Mouse (Mus musculus) CD4-positive naive resting alpha-beta T cell, adult 76 days (primary cell): ENCODE results near the gene Best2. TPM values are rescaled to one million over a fixed set of nuclear protein-coding genes. Genes with fewer than 3 reads are reported as not detected.

Experiments used
- total RNA-seq: library from RNA; stranded (reverse); gene quantifications from one replicate; pipeline ENCODE4 v1.2.4, GENCODE M21; 2023

Gene Best2
- not detected for total RNA-seq

DNA sequence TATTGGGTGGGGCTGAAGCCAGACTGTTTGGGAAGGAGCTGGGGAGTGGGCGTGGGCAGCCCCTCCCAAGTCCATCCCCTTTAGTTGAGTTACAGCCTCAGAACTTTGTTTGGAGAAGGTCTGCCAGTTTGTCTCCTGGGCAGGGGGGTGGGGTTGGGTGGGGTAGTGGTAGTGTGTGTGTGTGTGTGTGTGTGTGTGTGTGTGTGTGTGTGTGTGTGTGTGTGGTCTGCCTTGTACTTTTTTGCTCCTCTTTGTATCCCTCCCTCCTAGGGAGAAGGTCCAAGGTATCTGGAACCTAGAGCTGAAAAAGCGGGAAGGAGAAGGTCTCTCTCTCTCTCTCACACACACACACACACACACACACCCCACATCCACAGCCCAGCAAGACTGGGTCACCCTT lies at the start of gene Best2:
Gene Best2, minus strand, starts transcription at position 101 of the 400 bp plus-strand sequence.

DNA sequence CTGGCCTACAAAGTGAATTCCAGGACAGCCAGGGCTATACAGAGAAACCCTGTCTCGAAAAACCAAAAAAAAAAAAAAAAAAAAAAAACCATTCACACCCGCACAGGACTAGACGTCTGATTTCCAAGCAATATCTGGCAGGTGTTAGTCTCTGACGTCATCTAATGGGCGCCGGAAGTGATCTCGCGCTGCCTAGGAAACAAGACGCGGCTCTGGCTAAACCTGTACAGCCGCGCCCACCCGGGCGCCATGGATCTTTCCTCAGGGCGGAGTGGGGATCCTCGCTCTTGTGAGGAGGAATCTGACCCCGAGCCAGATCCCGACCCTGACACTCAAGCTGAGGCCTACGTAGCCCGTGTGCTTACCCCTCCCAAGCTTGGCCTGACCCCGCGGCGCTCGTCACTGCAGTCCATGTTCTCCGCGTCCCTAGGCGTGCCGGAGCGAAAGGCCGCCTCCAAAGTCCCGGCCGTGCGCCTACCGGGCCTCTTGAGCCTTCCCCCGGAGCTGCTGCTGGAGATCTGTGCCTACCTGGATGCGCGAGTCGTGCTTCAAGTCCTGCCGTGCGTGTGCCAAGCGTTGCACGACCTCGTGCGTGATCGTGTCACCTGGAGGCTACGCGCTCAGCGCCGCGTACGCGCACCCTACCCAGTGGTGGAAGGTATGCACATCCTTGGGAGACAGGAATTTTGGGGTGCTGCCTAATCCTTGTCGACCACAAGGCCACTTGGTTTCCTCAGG lies 45.7 kb upstream of the Best2 start, which contains the start of gene Fbxw9:
Gene Fbxw9, plus strand, starts transcription at position 177 of the 738 bp plus-strand sequence.

DNA sequence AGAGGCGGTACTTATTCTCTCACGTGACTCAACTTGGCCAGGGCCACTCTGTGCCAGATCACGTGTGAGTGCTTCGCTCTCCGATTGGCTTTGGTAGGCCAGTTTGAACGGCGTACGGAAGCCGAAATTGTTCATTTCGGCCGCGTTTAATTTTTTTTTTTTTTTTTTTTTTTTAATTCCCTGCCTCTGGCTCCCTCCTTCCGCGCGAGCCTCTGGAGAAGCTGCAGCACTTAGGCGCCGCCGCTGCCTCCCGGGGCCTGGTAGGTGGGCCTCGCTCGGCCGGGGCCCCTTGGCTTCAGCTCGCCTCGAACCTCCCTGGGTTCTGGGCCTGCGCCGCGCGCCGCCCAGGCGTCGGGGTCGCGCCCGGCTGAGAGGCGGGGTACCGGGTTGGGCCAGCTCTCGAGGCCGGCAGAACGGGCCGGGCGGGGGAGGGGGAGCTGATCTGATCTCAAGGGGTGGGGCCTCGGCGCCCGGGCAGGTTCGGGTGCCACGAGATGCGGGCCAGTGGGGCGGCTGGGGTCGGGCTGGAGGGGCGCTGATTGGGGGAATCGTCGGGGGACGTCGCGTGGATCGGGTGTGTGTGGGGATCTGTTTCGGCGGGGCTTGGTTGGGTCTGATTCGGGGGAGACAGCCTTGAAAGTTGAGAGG lies 22.5 kb upstream of the Best2 start, which contains the start of gene Tnpo2:
Gene Tnpo2, plus strand, starts transcription at position 198 of the 648 bp plus-strand sequence.

DNA sequence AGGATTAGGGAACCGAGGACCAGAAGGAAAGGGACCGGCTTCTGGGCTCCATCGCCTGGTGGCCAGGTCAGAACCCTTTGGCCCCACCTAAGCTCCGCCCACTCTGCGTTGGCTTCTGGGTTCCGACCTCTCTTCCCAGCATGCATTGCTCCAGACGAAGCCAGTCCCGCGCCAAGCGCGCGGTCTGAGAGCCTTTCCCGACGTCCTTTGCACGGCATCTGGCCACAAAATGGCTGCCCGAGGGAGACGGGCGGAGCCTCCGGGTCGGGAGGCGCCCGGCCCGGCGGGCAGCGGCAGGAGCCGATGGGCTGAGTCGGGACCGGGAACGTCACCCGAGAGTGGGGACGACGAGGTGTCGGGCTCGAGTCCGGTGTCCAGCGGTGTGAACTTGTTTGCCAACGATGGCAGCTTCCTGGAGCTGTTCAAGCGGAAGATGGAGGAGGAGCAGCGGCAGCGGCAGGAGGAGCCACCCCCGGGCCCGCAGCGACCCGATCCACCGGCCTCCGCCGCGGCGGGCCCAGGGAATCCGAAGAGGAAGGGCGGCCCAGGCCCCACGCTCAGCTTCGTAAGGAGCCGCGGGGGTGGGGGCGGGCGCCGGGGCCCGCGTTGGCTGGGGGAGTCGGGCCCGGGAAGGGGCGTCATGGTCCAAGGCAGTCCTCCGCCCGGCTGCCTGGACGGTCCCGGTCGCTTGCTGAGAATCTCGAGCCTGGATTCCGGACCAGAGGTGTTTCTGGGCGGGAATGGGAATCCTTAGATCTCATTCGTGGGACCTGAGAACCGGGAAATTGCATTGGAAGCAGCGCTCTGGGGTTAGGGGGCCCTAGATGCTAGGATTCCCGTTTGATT lies 12.6 kb upstream of the Best2 start, which contains the start of gene Trir:
Gene Trir, plus strand, starts transcription at position 154 of the 846 bp plus-strand sequence.

DNA sequence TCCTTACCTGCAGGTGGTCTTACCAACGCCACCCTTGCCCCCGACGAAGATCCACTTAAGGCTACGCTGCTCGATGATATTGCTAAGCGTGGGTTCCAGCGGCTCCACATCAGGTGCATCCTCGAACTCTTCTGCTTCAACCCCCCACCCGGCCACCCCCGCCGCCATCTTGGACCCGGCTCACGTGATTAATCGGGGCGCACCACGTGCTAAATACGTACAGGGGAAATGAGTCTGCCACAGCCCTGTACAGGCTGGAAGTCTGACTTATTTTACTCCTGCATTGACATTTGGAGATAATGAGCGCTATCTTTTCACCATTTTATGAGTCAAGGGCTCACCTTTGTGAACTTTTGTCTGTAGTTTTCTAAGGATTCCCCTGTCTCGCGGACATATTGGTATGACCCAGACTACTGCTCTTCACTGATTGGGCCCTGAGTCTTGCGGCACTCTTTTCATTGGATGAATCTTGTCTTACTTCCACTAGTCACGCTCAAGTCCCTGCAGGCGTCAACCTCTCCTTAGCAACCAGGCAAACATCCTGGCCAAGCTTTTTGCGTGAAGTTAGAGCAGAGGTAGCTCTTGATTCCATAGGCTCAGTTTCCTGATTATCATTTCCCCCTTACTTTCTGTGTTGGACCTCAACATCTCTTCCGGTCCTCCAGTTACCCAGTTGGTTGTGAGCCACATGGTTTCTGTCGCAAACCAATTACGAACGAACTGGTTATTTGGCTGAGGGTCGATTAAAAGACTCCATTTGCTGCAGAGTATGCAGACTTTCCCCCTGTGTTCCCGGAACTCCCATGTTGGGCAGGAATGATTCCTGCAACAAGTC lies 11.0 kb upstream of the Best2 start, which contains the start of gene Asna1:
Gene Asna1, minus strand, starts transcription at position 184 of the 835 bp plus-strand sequence.

DNA sequence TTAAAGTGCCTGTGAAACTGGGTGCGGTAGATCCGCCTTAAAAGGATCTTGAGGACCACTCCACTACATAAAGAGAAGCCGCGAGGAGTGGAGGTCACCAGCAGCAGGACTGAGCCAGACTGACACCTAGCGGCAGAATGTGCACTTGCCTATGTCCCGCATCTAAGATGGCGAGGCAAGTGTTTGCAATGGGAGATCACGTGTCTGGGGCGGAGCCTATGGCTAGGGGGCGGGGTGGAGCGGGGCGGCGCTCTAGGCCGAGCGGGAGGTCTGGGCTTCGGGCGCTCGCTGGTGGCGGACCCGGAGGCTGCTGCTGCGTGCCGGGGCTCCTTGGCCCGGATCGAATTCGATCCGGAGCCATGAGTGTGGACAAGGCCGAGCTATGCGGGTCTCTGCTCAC lies 24.0 kb downstream of the Best2 start, which contains the start of gene Hook2:
Gene Hook2, plus strand, starts transcription at position 255 of the 400 bp plus-strand sequence.

DNA sequence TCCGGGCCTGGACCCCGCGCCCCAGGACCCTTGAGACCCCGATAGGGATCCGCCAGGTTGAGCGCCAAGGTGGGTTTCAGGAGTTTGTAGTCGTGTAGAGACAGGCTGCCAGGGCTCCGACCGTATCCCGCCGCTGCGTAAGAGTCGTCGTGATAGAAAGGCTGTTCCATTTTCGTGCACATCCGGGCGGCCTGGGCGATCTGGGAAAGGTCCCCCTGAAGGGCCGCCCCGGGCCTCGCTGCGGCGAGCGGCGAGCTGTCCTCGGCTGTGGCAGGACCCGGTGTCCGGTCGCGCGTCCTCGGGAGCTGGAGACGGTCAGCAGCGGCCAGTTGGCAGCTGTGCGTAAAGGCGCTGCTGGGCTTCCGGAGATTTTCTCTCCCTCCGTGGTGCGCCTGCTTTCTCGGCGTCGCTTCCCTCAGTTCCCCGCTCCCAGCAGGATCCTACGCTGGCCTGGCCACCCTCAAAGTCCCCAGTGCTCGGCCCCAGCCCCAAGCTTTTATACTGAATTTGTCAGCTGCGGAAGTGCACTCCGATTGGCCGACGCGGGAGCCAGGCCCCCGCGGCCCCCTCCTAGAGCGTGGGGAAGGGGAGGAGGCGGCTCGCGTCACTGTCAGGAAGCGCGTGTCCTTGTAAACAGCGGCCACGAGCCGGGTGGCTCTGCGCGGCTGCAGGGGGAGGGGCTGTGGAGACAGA lies 35.9 kb downstream of the Best2 start, which contains the start of gene Junb:
Gene Junb, minus strand, starts transcription at position 471 of the 693 bp plus-strand sequence.

DNA sequence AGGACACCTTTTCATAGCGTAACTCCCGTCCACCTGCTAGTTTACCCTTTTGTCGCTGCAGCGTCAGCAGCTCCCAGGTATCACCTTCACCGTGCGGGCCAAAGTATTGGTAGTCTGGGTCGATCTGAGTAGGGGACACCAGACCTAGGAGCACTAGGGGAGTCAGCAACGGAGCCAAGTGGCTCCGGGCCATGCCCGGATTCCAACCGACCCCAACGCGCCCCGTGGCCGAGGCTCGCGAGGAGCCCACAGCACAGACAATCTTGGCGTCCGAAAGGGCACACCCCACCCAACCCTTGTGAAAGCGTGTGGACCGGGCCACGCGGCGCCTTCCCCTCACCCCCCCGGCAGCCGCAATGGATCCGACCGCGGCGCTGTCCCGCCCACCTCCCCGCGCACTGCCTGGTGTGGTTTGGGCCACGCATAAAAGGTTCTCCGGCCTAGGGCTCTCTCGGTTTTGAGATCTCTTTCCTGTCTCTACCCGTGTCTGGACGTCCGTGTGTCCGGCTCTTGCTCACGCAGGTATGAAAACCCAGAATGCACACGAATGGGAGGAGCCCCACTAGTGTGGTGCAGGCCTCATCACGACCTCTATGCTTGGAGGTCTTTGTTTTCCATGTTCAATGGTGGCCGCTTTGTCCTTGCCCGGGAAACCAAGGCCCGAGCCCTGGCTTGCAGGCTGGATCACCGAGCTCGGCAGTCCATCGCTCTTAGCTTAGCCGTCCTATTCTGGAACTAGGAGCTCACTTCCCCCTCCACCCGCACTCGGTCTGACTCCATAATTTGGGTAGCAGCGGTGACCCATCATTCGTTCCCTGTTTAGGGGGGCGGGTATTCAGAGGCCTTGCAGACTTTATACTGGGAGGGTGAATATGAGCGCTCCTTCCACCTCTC lies 44.8 kb downstream of the Best2 start, which contains the start of the genes Gm49661, Prdx2 and Rnaseh2a:
Gene Gm49661, minus strand, starts transcription at position 193 of the 894 bp plus-strand sequence.
Gene Prdx2, plus strand, starts transcription at position 347 of the 894 bp plus-strand sequence.
Gene Rnaseh2a, minus strand, starts transcription at position 527 of the 894 bp plus-strand sequence.

Other genes with a start within 250 kb of the Best2 start
- gene Nfix, start 214.2 kb downstream of the Best2 start, total RNA-seq: 18.7 TPM
- gene Dand5, start 191.7 kb downstream of the Best2 start, total RNA-seq: 4.9 TPM
- gene Gadd45gip1, start 183.0 kb downstream of the Best2 start, total RNA-seq: 13.2 TPM
- gene Rad23a, start 173.9 kb downstream of the Best2 start, total RNA-seq: 70.4 TPM
- 445 TPM for gene Calr, start 167.6 kb downstream of the Best2 start, total RNA-seq
- 68.4 TPM for gene Farsa, start 157.5 kb downstream of the Best2 start, total RNA-seq
- 4.2 TPM for gene Syce2, start 142.4 kb downstream of the Best2 start, total RNA-seq
- gene Gcdh, start 120.6 kb downstream of the Best2 start, total RNA-seq: 21.0 TPM
- 0.62 TPM for gene Klf1, start 112.6 kb downstream of the Best2 start, total RNA-seq
- 8.8 TPM for gene Dnase2a, start 106.0 kb downstream of the Best2 start, total RNA-seq
- gene Mast1, start 77.2 kb downstream of the Best2 start, total RNA-seq: 0.15 TPM
- gene Rtbdn, start 67.5 kb downstream of the Best2 start, total RNA-seq: not detected
- not detected for gene Gm49661, start 45.1 kb downstream of the Best2 start, total RNA-seq
- gene Prdx2, start 44.9 kb downstream of the Best2 start, total RNA-seq: 57.7 TPM
- 28.2 TPM for gene Rnaseh2a, start 44.8 kb downstream of the Best2 start, total RNA-seq
- 1,783 TPM for gene Junb, start 35.8 kb downstream of the Best2 start, total RNA-seq
- 6.6 TPM for gene Hook2, start 23.9 kb downstream of the Best2 start, total RNA-seq
- gene Asna1, start 10.8 kb upstream of the Best2 start, total RNA-seq: 55.2 TPM
- 167 TPM for gene Trir, start 12.3 kb upstream of the Best2 start, total RNA-seq
- gene Tnpo2, start 22.4 kb upstream of the Best2 start, total RNA-seq: 68.9 TPM
- gene Fbxw9, start 45.5 kb upstream of the Best2 start, total RNA-seq: 6.9 TPM
- gene Gm5741, start 53.5 kb upstream of the Best2 start, total RNA-seq: not detected
- gene Dhps, start 57.2 kb upstream of the Best2 start, total RNA-seq: 115 TPM
- gene Wdr83os, start 66.2 kb upstream of the Best2 start, total RNA-seq: 60.0 TPM
- 11.5 TPM for gene Wdr83, start 66.8 kb upstream of the Best2 start, total RNA-seq
- gene Man2b1, start 68.7 kb upstream of the Best2 start, total RNA-seq: 113 TPM
- gene Zfp791, start 108.6 kb upstream of the Best2 start, total RNA-seq: not detected
- gene Cks1brt, start 137.4 kb upstream of the Best2 start, total RNA-seq: not detected
- not detected for gene Olfr371, start 211.5 kb upstream of the Best2 start, total RNA-seq